Mouse (Mus musculus) midbrain, embryonic 12.5 days (tissue): ENCODE results near the gene Fhod1. TPM values are rescaled to one million over a fixed set of nuclear protein-coding genes. Genes with fewer than 3 reads are reported as not detected.

ENCODE experiments used
- ATAC-seq: fragments of 200-750 bp; cut with Nextera tagmentation; 2 replicates; pipeline ENCODE4 v1.8.0; 2017; ENCODE audit warnings: low read depth, moderate TSS enrichment, moderate library complexity; ENCODE audit not compliant: low FRiP score
- H3K27ac ChIP-seq: fragments of 300-500 bp; sonication (generic); replicated peaks from 2 replicates; pipeline ENCODE4 v1.5.1; 2016; ENCODE audit warnings: mild to moderate bottlenecking
- H3K27me3 ChIP-seq: fragments of 300-500 bp; sonication (generic); 2 replicates; pipeline ENCODE4 v1.6.1; 2016; ENCODE audit warnings: mild to moderate bottlenecking
- H3K36me3 ChIP-seq: fragments of 300-500 bp; sonication (generic); 2 replicates; pipeline ENCODE4 v1.6.1; 2016
- H3K4me1 ChIP-seq: fragments of 300-500 bp; sonication (generic); 2 replicates; pipeline ENCODE4 v1.6.1; 2016
- H3K4me2 ChIP-seq: fragments of 300-500 bp; sonication (generic); replicated peaks from 2 replicates; pipeline ENCODE4 v1.6.1; 2016; ENCODE audit warnings: mild to moderate bottlenecking, moderate library complexity
- H3K4me3 ChIP-seq: fragments of 300-500 bp; sonication (generic); 2 replicates; pipeline ENCODE4 v1.5.1; 2016; ENCODE audit warnings: mild to moderate bottlenecking
- H3K9ac ChIP-seq: fragments of 300-500 bp; sonication (generic); replicated peaks from 2 replicates; pipeline ENCODE4 v1.6.1; 2016; ENCODE audit warnings: mild to moderate bottlenecking, moderate library complexity
- H3K9me3 ChIP-seq: fragments of 300-500 bp; sonication (generic); 2 replicates; pipeline ENCODE4 v1.6.1; 2016; ENCODE audit warnings: mild to moderate bottlenecking
- WGBS: fragments of 180-500 bp; shearing (Covaris S2); methylation state at CpG from one replicate; pipeline ENCODE4 v1.1.7; 2016; 5-methylcytosine and 5-hydroxymethylcytosine counted together
- polyA plus RNA-seq: library from polyadenylated mRNA; unstranded; fragments of >200 nt; fragmentation: Nextera tagmentation; extraction: Ambion mirVana; gene quantifications from 2 replicates; pipeline ENCODE4 v1.2.1, GENCODE M21; 2016

The Fhod1 gene
- polyA plus RNA-seq, 1 experiment from 2014 or later: 2.0 TPM

DNA sequence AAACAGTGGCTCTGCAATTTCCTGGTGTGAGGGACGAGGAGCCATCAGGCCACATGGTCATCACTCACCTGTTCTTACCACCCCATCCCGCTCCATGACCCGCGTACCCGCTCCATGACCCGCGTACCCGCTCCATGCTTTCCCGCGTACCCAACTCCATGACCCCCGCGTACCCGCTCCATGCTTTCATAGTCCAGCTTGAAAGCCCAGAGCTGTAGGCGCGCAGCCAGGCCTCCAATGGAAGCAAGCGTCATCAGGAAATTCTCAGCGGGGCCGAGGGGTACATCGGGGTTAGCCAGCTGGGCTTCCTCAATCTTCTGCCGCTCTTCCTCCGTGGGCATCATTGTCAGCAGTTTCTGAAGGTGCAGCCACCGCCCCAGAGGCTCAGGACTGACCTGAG, 16.3 kb downstream of the Fhod1 start:
- ATAC-seq: no peak
- Histone ChIP-seq H3K27ac (no peak overlapping the region), H3K9ac (no peak overlapping the region), H3K36me3 (peaks cover 72% of the 10 kb centered on the region), H3K4me3 (no peak overlapping the region), H3K27me3 (no peaks in the 10 kb centered on the region), H3K9me3 (no peaks in the 10 kb centered on the region), H3K4me2 (no peak overlapping the region), H3K4me1 (peaks cover 11% of the 10 kb centered on the region)
- 97% methylated on average over 22 of the region's 22 CpGs for WGBS

DNA sequence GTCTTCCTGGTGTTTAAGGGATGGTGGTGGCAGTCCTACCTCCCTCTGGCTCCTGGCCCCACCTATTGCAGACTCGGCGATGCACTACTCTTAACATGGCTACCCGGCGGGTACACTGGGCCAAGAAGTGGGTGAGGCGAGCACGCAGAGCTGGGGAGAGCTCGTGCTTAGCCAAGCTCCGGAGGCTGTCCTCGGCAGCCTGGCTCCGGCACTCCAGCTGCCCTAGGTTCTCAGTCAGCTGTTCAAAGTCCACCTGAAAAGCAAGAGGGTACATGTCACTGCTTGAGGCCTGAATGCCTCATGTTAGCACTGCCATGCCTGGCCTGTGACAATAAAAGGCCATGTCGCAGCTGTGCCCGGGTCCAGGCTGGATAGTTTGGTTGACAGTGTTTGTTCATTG, 17.4 kb downstream of the Fhod1 start:
- 94% methylated on average over 12 of the region's 12 CpGs for WGBS

DNA sequence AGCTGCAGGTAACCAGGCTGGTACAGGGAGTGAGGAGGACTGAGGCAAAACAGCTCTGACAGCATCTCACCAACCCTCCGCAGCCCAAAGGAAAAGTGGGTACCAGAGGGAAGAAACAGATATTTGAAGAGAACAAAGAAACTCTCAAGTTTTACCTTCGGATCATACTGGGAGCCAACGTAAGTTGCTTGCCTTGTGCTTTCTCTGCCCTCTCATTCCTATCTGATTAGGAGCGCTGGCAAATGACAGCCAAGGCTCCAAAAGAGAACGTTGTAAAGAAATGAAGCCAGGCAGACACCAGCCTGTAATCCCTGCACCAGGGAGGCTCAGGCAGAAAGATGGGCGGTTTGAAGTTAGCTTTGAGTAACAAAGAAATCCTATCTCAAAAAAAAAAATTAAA, 20.8 kb downstream of the Fhod1 start:
- Histone ChIP-seq H3K9ac (peak overlapping the region; percentile 74), H3K27ac (no peak overlapping the region), H3K4me3 (peak overlapping the region; percentile 83), H3K27me3 (no peaks in the 10 kb centered on the region), H3K4me2 (peak overlapping the region; percentile 70), H3K4me1 (peaks cover 20% of the 10 kb centered on the region), H3K9me3 (no peaks in the 10 kb centered on the region), H3K36me3 (peaks cover 54% of the 10 kb centered on the region)
- ATAC-seq: no peak
- 37% methylated on average over 6 of the region's 6 CpGs for WGBS

More for the DNA sequence above, 17.4 kb downstream of the Fhod1 start:
- H3K4me3 ChIP-seq: no peak overlapping the region
- no peak overlapping the region for H3K9ac ChIP-seq
- no peak overlapping the region for H3K27ac ChIP-seq
- ATAC-seq: no peak
- H3K36me3 ChIP-seq: peaks cover 68% of the 10 kb centered on the region
- no peaks in the 10 kb centered on the region for H3K9me3 ChIP-seq
- H3K27me3 ChIP-seq: no peaks in the 10 kb centered on the region
- H3K4me1 ChIP-seq: peaks cover 14% of the 10 kb centered on the region
- no peak overlapping the region for H3K4me2 ChIP-seq

DNA sequence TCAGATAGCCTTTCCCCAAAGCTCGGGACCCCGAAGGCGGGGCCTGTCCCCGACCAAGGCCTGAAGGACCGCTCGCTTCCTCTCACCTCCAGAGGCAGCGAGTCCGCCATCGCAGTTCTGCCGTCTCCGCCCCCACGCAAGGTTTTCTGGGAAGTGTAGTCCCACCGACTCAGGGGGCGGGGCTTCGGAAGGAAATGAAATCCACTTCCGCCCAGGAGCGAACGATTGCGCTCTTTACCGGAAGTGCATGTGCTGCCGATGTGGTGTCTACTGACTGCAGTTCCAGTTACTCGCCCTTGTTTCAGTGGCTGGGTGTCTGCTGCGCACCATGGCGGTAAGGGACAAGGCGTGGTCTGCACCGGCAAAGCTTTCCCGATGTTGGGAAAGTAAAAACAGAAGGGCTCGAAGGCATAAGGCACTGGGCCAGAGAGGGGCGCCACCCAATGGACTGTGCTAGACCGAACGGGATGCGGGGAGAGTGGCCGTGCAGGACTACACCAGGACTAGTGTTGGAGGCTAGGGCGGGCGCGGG, 21.5 kb downstream of the Fhod1 start, which contains the start of the genes Lrrc29 and Tmem208:
Gene Lrrc29, minus strand, starts transcription at position 138 of the 532 bp plus-strand sequence.
Gene Tmem208, plus strand, starts transcription at position 214 of the 532 bp plus-strand sequence.
- Histone ChIP-seq H3K4me3 (peak within 1 kb of the TSS; percentile 83), H3K9ac (peak within 1 kb of the TSS; percentile 74), H3K9me3 (no peaks in the 10 kb centered on the region), H3K27ac (peak within 1 kb of the TSS; percentile 71), H3K4me2 (peak within 1 kb of the TSS; percentile 86), H3K4me1 (peaks cover 20% of the 10 kb centered on the region), H3K27me3 (no peaks in the 10 kb centered on the region), H3K36me3 (peaks cover 46% of the 10 kb centered on the region)
- WGBS: 0% methylated on average over 36 of the region's 36 CpGs
- peak; percentile 93 for ATAC-seq

DNA sequence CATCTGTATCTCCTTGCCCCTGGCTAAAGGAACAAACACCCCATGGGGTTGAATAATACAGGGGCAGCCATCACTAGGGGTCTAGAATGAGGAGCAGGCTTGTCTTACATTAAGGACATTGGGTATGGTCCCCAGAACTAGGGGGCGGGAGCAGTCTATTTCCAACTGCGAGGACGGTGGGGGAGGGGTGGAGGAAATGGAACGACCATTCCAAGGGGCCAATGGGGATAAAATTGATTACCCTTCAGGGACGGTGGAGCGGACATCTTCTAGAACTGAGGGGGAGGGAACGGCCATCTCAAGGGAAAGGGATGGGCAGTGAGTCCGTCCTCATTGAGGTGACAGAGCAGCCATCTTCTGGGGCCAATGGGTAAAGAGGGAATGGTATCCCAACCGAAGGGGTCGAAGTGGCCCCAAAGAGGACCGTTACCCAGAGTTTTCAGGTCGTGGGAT, 22.1 kb downstream of the Fhod1 start:
- peak overlapping the region; percentile 86 for H3K4me2 ChIP-seq
- H3K9ac ChIP-seq: peak overlapping the region; percentile 74
- peak; percentile 65; the same call in 1 of the 2 replicates for ATAC-seq
- no peaks in the 10 kb centered on the region for H3K9me3 ChIP-seq
- no peaks in the 10 kb centered on the region for H3K27me3 ChIP-seq
- 2% methylated on average over 12 of the region's 12 CpGs for WGBS
- peak overlapping the region; percentile 71 for H3K27ac ChIP-seq
- peak overlapping the region; percentile 83 for H3K4me3 ChIP-seq
- H3K4me1 ChIP-seq: peaks cover 20% of the 10 kb centered on the region
- H3K36me3 ChIP-seq: peaks cover 41% of the 10 kb centered on the region

DNA sequence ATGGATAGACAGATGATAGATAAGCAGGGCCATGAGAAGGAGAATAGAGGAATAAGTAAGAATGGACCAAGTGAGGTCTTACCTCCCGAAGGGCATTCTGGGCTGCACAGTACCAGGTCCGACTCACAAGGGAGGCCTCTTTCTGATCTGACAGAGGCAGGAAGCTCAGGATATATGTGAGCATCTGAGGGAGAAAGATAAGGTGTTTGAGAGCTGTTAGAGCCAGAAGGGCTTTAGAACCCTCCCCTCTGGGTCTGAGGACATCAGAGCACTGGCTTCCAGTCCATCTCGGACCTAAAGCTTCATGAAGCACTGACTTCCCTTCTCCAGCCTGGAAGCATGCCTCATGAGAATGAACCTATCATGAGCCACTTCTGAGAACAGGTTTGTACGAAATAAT, 24.6 kb downstream of the Fhod1 start:
- 91% methylated on average over 4 of the region's 4 CpGs for WGBS
- Histone ChIP-seq H3K4me2 (no peak overlapping the region), H3K9ac (no peak overlapping the region), H3K36me3 (peaks cover 27% of the 10 kb centered on the region), H3K4me3 (no peak overlapping the region), H3K9me3 (no peaks in the 10 kb centered on the region), H3K27me3 (no peaks in the 10 kb centered on the region), H3K4me1 (peaks cover 20% of the 10 kb centered on the region), H3K27ac (no peak overlapping the region)
- no peak for ATAC-seq

DNA sequence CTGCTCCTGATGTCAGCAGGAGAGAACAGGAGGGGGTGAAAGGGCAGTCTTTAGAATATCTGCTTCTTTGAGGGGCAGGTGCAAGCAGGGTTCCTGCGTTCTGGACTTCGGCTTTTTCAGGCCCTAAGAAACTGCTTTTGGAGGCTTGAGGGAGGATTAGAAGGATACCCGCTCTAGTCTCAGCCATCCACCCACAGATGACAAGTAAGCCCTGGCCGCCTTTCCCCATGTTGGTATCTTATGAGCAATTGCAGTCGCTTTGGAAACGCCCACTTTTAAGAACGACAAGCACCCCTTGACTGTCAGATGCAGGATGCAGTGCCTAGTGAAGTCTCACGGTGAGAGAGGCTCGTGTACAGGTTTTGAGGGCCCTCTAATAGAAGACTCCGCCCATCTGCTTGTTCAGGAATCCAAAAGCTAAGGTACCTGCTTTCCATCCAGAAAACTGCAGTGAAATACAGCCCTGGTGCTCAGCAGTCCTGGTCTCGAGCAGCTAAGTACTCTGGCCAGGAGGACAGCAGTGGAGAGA, 29.0 kb downstream of the Fhod1 start:
- H3K4me1 ChIP-seq: no peaks in the 10 kb centered on the region
- H3K4me3 ChIP-seq: no peak overlapping the region
- no peaks in the 10 kb centered on the region for H3K9me3 ChIP-seq
- WGBS: 87% methylated on average over 11 of the region's 11 CpGs
- no peak overlapping the region for H3K4me2 ChIP-seq
- H3K27ac ChIP-seq: no peak overlapping the region
- H3K9ac ChIP-seq: no peak overlapping the region
- no peak for ATAC-seq
- peaks cover 62% of the 10 kb centered on the region for H3K36me3 ChIP-seq
- H3K27me3 ChIP-seq: no peaks in the 10 kb centered on the region

DNA sequence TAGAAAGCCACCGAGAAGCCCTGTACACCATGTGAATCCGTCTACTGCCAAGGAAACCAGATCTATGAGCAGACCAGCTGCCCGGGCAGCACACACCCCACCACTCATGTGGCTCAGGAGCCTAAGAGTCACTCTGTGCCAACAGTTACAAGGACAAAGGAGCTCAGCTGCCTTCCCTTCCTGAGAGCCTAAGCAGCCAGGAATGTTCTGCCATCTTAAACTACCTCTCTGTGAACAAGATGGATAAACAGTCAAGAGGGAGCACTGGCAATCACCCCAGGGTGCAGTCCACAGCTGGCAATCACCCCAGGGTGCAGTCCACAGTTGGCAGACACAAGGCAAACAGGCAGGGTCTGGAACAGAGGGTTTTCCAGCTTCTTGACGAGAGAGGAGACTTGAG, 29.8 kb downstream of the Fhod1 start:
- Histone ChIP-seq H3K27me3 (no peaks in the 10 kb centered on the region), H3K27ac (no peak overlapping the region), H3K9ac (no peak overlapping the region), H3K4me2 (no peak overlapping the region), H3K4me1 (no peaks in the 10 kb centered on the region), H3K36me3 (peaks cover 64% of the 10 kb centered on the region), H3K4me3 (no peak overlapping the region), H3K9me3 (no peaks in the 10 kb centered on the region)
- 88% methylated on average over 4 of the region's 4 CpGs for WGBS
- no peak for ATAC-seq

DNA sequence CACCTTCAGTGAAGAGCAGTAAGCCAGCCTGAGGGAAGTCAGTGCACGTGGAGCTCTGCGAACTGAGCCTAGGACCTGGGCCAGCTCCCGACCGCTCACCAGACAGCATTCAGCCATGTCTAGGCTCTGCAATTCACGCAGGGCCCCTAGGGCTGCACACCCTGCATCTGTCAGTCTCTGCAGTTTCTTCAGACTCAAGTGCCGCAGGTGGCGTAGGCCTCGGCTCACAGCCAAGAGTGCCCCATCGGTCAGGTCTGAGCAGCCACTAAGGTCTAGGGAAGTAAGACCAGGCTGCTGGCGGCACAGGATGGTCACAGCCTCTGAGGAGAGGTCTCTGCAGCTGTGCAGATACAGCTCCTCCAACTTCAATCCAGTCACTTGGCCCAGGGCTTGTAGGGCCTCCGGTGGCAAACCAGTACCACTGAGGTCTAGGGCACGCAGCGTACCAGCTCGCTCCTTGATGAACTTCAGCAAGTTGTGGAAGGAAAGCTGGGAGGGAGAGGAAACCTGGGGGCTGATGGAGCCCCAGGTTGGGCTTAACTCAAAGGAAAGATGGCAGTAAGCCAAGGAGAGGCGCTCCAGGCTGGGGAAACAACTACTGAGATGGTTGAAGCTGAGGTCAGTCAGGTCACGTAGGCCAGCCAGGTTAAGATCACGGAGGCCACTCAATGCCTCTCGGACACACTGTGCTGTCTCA, 32.5 kb downstream of the Fhod1 start:
- no peaks in the 10 kb centered on the region for H3K4me1 ChIP-seq
- peaks cover 65% of the 10 kb centered on the region for H3K36me3 ChIP-seq
- H3K9ac ChIP-seq: no peak overlapping the region
- H3K27ac ChIP-seq: no peak overlapping the region
- H3K4me3 ChIP-seq: no peak overlapping the region
- ATAC-seq: no peak
- H3K4me2 ChIP-seq: no peak overlapping the region
- no peaks in the 10 kb centered on the region for H3K27me3 ChIP-seq
- WGBS: 93% methylated on average over 18 of the region's 18 CpGs
- no peaks in the 10 kb centered on the region for H3K9me3 ChIP-seq

DNA sequence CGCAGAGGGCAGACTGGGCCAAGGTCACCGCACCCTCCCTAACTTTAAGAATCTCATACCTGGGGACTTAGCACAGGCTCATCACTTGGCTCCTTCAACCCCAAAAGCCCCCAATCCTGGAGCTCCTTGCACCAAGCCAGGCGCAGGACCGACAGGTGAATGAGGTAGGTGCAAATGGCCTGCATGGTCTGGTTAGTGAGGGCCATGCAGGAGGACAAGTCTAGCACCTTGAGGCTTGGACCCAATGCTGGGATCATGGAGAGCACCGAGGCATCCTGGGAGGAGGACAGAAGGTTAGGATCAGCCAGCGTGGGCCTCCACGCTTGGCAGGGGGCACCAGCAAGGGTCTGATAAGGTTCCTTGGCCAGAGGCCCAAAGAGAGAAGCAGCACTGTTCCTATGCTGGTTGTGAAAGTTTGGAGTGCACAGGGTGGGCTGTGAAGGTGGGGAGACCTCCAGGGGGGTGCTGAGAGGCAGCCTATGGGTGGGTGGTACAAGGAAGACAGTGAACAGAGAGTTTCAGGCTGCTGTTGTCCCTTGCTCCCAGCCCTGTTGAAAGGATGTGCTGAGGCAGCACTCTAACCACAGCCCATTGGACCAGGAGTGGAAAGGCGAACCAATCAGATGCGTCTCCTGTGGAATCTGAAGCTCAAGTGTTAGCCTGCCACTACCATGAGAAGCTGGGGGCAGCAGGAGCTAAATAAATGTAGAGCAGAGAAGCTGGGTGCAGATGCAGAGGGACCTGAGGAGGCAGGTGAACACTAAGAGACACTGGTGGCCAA, 33.9 kb downstream of the Fhod1 start:
- Histone ChIP-seq H3K9ac (no peak overlapping the region), H3K4me2 (no peak overlapping the region), H3K27ac (no peak overlapping the region), H3K4me3 (no peak overlapping the region), H3K27me3 (no peaks in the 10 kb centered on the region), H3K4me1 (no peaks in the 10 kb centered on the region), H3K9me3 (no peaks in the 10 kb centered on the region), H3K36me3 (peaks cover 72% of the 10 kb centered on the region)
- WGBS: 88% methylated on average over 9 of the region's 9 CpGs
- ATAC-seq: no peak

DNA sequence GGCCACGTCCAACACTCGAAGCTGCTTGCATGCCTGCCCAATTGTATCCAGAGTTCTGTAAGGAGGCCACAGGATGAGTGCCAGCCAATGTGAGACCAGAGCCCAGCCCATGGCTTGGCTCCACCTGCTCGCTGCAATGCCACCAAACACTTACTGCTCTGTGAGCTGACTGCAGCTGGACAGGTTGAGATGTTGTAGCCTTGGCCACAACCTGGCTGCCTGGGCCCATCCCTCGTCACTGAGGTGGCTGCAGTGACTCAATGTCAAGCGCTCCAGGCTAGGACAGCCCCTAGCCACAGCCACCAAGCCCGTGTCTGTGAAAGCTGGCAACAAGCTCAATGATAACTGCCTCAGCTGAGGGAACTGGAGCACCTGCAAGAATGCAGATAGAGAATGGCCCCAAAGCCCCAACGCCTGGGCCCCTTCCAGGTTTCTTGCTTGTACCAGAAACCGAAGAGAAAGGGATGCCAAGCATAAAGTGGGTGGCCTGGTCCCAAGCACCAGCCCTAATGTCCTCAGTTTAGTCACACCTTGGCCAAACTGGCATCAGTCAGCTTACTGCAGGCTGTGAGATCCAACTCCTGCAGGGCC, 34.8 kb downstream of the Fhod1 start:
- no peak overlapping the region for H3K4me3 ChIP-seq
- no peaks in the 10 kb centered on the region for H3K4me1 ChIP-seq
- no peak overlapping the region for H3K9ac ChIP-seq
- H3K27me3 ChIP-seq: no peaks in the 10 kb centered on the region
- peaks cover 73% of the 10 kb centered on the region for H3K36me3 ChIP-seq
- no peak for ATAC-seq
- H3K27ac ChIP-seq: no peak overlapping the region
- 88% methylated on average over 8 of the region's 8 CpGs for WGBS
- no peak overlapping the region for H3K4me2 ChIP-seq
- no peaks in the 10 kb centered on the region for H3K9me3 ChIP-seq
